Mouse (Mus musculus): ENCODE data around the gene Col8a2.

Col8a2 gene

GRCm38 (mm10) chr4:126259523-126260160 lies 27.0 kb upstream of the Col8a2 start:
- no peak for ATAC-seq (ENCODE audit: insufficient number of reproducible peaks, low FRiP score, low TSS enrichment)

GRCm38 (mm10) chr4:126260520-126261201 lies 25.9 kb upstream of the Col8a2 start:
- ATAC-seq (ENCODE audit: insufficient number of reproducible peaks, low FRiP score, low TSS enrichment) = 0 out of 2 replicates have a peak, but pooled peaks have one; percentile 7

- ATAC-seq (ENCODE audit: insufficient number of reproducible peaks, low FRiP score, low TSS enrichment) = no peak
Measured at GRCm38 (mm10) chr4:126261266-126261665, 25.3 kb upstream of the Col8a2 start.

- no peak for ATAC-seq (ENCODE audit: insufficient number of reproducible peaks, low FRiP score, low TSS enrichment)
Measured at GRCm38 (mm10) chr4:126261675-126262074, 24.9 kb upstream of the Col8a2 start.

- ATAC-seq (ENCODE audit: insufficient number of reproducible peaks, low FRiP score, low TSS enrichment) = peak; percentile 96
Measured at GRCm38 (mm10) chr4:126262119-126262807, 24.3 kb upstream of the Col8a2 start, which contains the start of gene Trappc3. Gene Trappc3 (plus strand): TSS chr4:126262325.

- ATAC-seq (ENCODE audit: insufficient number of reproducible peaks, low FRiP score, low TSS enrichment) = no peak
Measured at GRCm38 (mm10) chr4:126269292-126269691, 17.3 kb upstream of the Col8a2 start.

GRCm38 (mm10) chr4:126273753-126274152 lies 12.8 kb upstream of the Col8a2 start:
- peak; percentile 60; the same call in 1 of the 2 replicates for ATAC-seq (ENCODE audit: insufficient number of reproducible peaks, low FRiP score, low TSS enrichment)

GRCm38 (mm10) chr4:126275081-126275480 lies 11.5 kb upstream of the Col8a2 start:
- ATAC-seq (ENCODE audit: insufficient number of reproducible peaks, low FRiP score, low TSS enrichment) = 0 out of 2 replicates have a peak, but pooled peaks have one; percentile 22

GRCm38 (mm10) chr4:126275681-126276131 lies 10.9 kb upstream of the Col8a2 start:
- ATAC-seq (ENCODE audit: insufficient number of reproducible peaks, low FRiP score, low TSS enrichment) = peak; percentile 29; the same call in 1 of the 2 replicates

- no peak for ATAC-seq (ENCODE audit: insufficient number of reproducible peaks, low FRiP score, low TSS enrichment)
Measured at GRCm38 (mm10) chr4:126277906-126278564, 8.6 kb upstream of the Col8a2 start.

GRCm38 (mm10) chr4:126278565-126278915 lies 8.1 kb upstream of the Col8a2 start:
- ATAC-seq (ENCODE audit: insufficient number of reproducible peaks, low FRiP score, low TSS enrichment) = no peak

- no peak for ATAC-seq (ENCODE audit: insufficient number of reproducible peaks, low FRiP score, low TSS enrichment)
Measured at GRCm38 (mm10) chr4:126278961-126279360, 7.6 kb upstream of the Col8a2 start.

GRCm38 (mm10) chr4:126281706-126282105 lies 4.9 kb upstream of the Col8a2 start:
- ATAC-seq (ENCODE audit: insufficient number of reproducible peaks, low FRiP score, low TSS enrichment) = no peak

GRCm38 (mm10) chr4:126283582-126283981 lies 3.0 kb upstream of the Col8a2 start:
- no peak for ATAC-seq (ENCODE audit: insufficient number of reproducible peaks, low FRiP score, low TSS enrichment)

GRCm38 (mm10) chr4:126287302-126287995 lies 856 bp downstream of the Col8a2 start:
- ATAC-seq (ENCODE audit: insufficient number of reproducible peaks, low FRiP score, low TSS enrichment) = no peak

GRCm38 (mm10) chr4:126288085-126288666 lies 1.6 kb downstream of the Col8a2 start:
- ATAC-seq (ENCODE audit: insufficient number of reproducible peaks, low FRiP score, low TSS enrichment) = no peak

- no peak for ATAC-seq (ENCODE audit: insufficient number of reproducible peaks, low FRiP score, low TSS enrichment)
Measured at GRCm38 (mm10) chr4:126290314-126290713, 3.7 kb downstream of the Col8a2 start.

- ATAC-seq (ENCODE audit: insufficient number of reproducible peaks, low FRiP score, low TSS enrichment) = no peak
Measured at GRCm38 (mm10) chr4:126291196-126291595, 4.6 kb downstream of the Col8a2 start.

GRCm38 (mm10) chr4:126295152-126295551 lies 8.6 kb downstream of the Col8a2 start:
- ATAC-seq (ENCODE audit: insufficient number of reproducible peaks, low FRiP score, low TSS enrichment) = no peak

GRCm38 (mm10) chr4:126295937-126296336 lies 9.3 kb downstream of the Col8a2 start:
- no peak for ATAC-seq (ENCODE audit: insufficient number of reproducible peaks, low FRiP score, low TSS enrichment)
